In genomic region chr9:62519787-62520503, GRCm38 (mm10) we compare ENCODE assay signal across 13 mouse cellular contexts. TPM values are rescaled to one million over a fixed set of nuclear protein-coding genes. Genes with fewer than 3 reads are reported as not detected.
DNase-seq lines count a peak whose midpoint lies in the region; ATAC-seq and TF ChIP-seq lines count a peak whose summit lies in the region.
"Had no signal": no experiment of that assay in that cellular context is flagged by ENCODE, and none has a peak within 500 bp of the region (broad histone marks: within the 10 kb centered on the region; RNA-seq: fewer than 3 reads in every experiment).

No protein-coding gene starts in this region.

- no peaks in the 10 kb centered on the region for H3K9me3 ChIP-seq in heart, embryonic 12.5 days (replicated peaks)
- no peaks in the 10 kb centered on the region for H3K9me3 ChIP-seq in E14TG2a.4 (ENCODE audit: low read length)
- no peaks in the 10 kb centered on the region for H3K9me3 ChIP-seq in hindbrain, embryonic 15.5 days
- H3K9me3 ChIP-seq: midbrain, embryonic 12.5 days; stomach, embryonic 15.5 days had no signal

- H3K27me3 ChIP-seq in heart, embryonic 12.5 days (replicated peaks): no peaks in the 10 kb centered on the region
- peaks cover 11% of the 10 kb centered on the region; the same call in 1 of the 2 replicates for H3K27me3 ChIP-seq in E14TG2a.4 (ENCODE audit: insufficient read depth, low read length)
- no peaks in the 10 kb centered on the region for H3K27me3 ChIP-seq in hindbrain, embryonic 15.5 days
- H3K27me3 ChIP-seq: stomach, embryonic 15.5 days had no signal

- H3K4me1 ChIP-seq in heart, embryonic 12.5 days (replicated peaks): peaks cover 52% of the 10 kb centered on the region
- H3K4me1 ChIP-seq in E14TG2a.4 (replicated peaks; ENCODE audit: low read depth, low read length): peaks cover 99% of the 10 kb centered on the region
- peaks cover 79% of the 10 kb centered on the region for H3K4me1 ChIP-seq in hindbrain, embryonic 15.5 days (replicated peaks)

- no peaks in the 10 kb centered on the region for H3K36me3 ChIP-seq in heart, embryonic 12.5 days
- H3K36me3 ChIP-seq in E14TG2a.4 (ENCODE audit: insufficient read depth, low read length): no peaks in the 10 kb centered on the region
- no peaks in the 10 kb centered on the region for H3K36me3 ChIP-seq in hindbrain, embryonic 15.5 days
- H3K36me3 ChIP-seq: midbrain, embryonic 12.5 days; stomach, embryonic 15.5 days had no signal

- WGBS in heart, embryonic 12.5 days: 77% methylated on average over 15 of the region's 15 CpGs
- WGBS in hindbrain, embryonic 15.5 days: 52% methylated on average over 15 of the region's 15 CpGs

- H3K4me3 ChIP-seq in heart, embryonic 12.5 days: no peak overlapping the region
- H3K4me3 ChIP-seq in E14TG2a.4 (replicated peaks; ENCODE audit: low read length): peak overlapping the region; percentile 50
- H3K4me3 ChIP-seq in hindbrain, embryonic 15.5 days: no peak overlapping the region
- H3K4me3 ChIP-seq: midbrain, embryonic 12.5 days; stomach, embryonic 15.5 days had no signal

- H3K4me2 ChIP-seq in heart, embryonic 12.5 days: no peak overlapping the region
- no peak overlapping the region for H3K4me2 ChIP-seq in hindbrain, embryonic 15.5 days
- H3K4me2 ChIP-seq: midbrain, embryonic 12.5 days; stomach, embryonic 15.5 days had no signal

- H3K27ac ChIP-seq in heart, embryonic 12.5 days (ENCODE audit: poor library complexity, severe bottlenecking): no peak overlapping the region
- H3K27ac ChIP-seq in hindbrain, embryonic 15.5 days (replicated peaks): peak overlapping the region; percentile 70
- H3K27ac ChIP-seq: midbrain, embryonic 12.5 days; stomach, embryonic 15.5 days had no signal

- no peak for ATAC-seq in heart, embryonic 12.5 days (ENCODE audit: insufficient number of reproducible peaks, low FRiP score)
- ATAC-seq in common myeloid progenitor, adult 5-6 weeks (replicated peaks; ENCODE audit: low read depth, poor library complexity, severe bottlenecking): peak; percentile 62
- ATAC-seq in hindbrain, embryonic 15.5 days (ENCODE audit: low FRiP score, low read depth): peak; percentile 10
- ATAC-seq: liver, postnatal 0 days; Patski had no signal

- no peak overlapping the region for H3K9ac ChIP-seq in heart, embryonic 12.5 days
- H3K9ac ChIP-seq in hindbrain, embryonic 15.5 days: no peak overlapping the region
- H3K9ac ChIP-seq: liver, postnatal 0 days; midbrain, embryonic 12.5 days; stomach, embryonic 15.5 days had no signal

- no peak for TF ChIP-seq CTCF in E14TG2a.4 (conservative IDR thresholded peaks at IDR 0.05; ENCODE audit: low read length)

- DNase-seq in heart, adult 11 months: peak; percentile 92
- DNase-seq in kidney, postnatal 4 days: no peak
- no peak for DNase-seq in adipocyte (ENCODE audit: low spot score)
- no peak for DNase-seq in lung, postnatal 36 days
- DNase-seq: kidney, postnatal 10 days; liver, postnatal 0 days had no signal

RNA-seq across cellular contexts. Expression of gene Coro2b, which starts 16.9 kb away (rescaled TPM):
- polyA plus RNA-seq in heart, embryonic 12.5 days (2016; fragmentation: Nextera tagmentation; extraction: Ambion mirVana): 5.8 and 6.0 TPM in 2 replicates
- total RNA-seq in common myeloid progenitor, adult 5-6 weeks (2017): 0.87 TPM in 1 of 2 replicates, not detected in the other
- 39.1 and 48.3 TPM in 2 replicates for polyA plus RNA-seq in hindbrain, embryonic 15.5 days (2015; fragmentation: Nextera tagmentation; extraction: Ambion mirVana)
